Mouse (Mus musculus) MEL (cell line): ENCODE results near the gene Chd6. TPM values are rescaled to one million over a fixed set of nuclear protein-coding genes. Genes with fewer than 3 reads are reported as not detected.

Experiments used
- DNase-seq: peaks from one replicate; pipeline ENCODE4 v3.0.0; 2011; ENCODE audit warnings: low read depth, low spot score
- H3K27ac ChIP-seq: 2 replicates; pipeline ENCODE4 v1.5.1; 2012; ENCODE audit warnings: low read depth, mild to moderate bottlenecking, control low read depth, low read length, moderate library complexity; ENCODE audit not compliant: control insufficient read depth
- H3K27me3 ChIP-seq, 2 experiments: fragments of 150-350 bp in 1 of 2; sonication (generic) in 1 of 2; 2 replicates each; pipeline ENCODE4 v1.6.1; 2012; ENCODE audit warnings: low read length in 2 of 2, mild to moderate bottlenecking in 2 of 2, improper control_type of control experiment in 1 of 2, moderate library complexity in 1 of 2; ENCODE audit not compliant: insufficient read depth in 2 of 2, control insufficient read depth in 1 of 2
- H3K36me3 ChIP-seq, 2 experiments: 2 replicates each; pipeline ENCODE4 v1.6.1; 2012 to 2014; ENCODE audit warnings: low read length in 2 of 2, improper control_type of control experiment in 1 of 2, inconsistent platforms in 1 of 2, mild to moderate bottlenecking in 1 of 2; ENCODE audit not compliant: insufficient read depth in 2 of 2, control insufficient read depth in 1 of 2
- H3K4me1 ChIP-seq, 2 experiments: fragments of 150-350 bp in 1 of 2; sonication (generic) in 1 of 2; 2 replicates each; pipeline ENCODE4 v1.6.1; 2012; ENCODE audit warnings: low read length in 2 of 2, improper control_type of control experiment in 1 of 2, mild to moderate bottlenecking in 1 of 2; ENCODE audit not compliant: insufficient read depth in 2 of 2, control insufficient read depth in 1 of 2
- H3K4me3 ChIP-seq, 2 experiments: fragments of 150-350 bp in 1 of 2; sonication (generic) in 1 of 2; 2 replicates each; pipeline ENCODE4 v1.5.1; 2012; ENCODE audit warnings: low read depth in 2 of 2, low read length in 2 of 2, mild to moderate bottlenecking in 2 of 2, moderate library complexity in 2 of 2, control low read depth in 1 of 2, improper control_type of control experiment in 1 of 2; ENCODE audit not compliant: control insufficient read depth in 1 of 2, insufficient read depth in 1 of 2
- H3K79me2 ChIP-seq: 2 replicates; pipeline ENCODE4 v1.6.1; 2012; ENCODE audit warnings: mild to moderate bottlenecking, low read length, moderate library complexity; ENCODE audit not compliant: control insufficient read depth, poor library complexity, insufficient read depth
- H3K9ac ChIP-seq: 2 replicates; pipeline ENCODE4 v1.6.1; 2012; ENCODE audit warnings: low read depth, mild to moderate bottlenecking, control low read depth, low read length, moderate library complexity; ENCODE audit not compliant: control insufficient read depth, poor library complexity, severe bottlenecking
- H3K9me3 ChIP-seq: fragments of 150-350 bp; sonication (generic); replicated peaks from 2 replicates; pipeline ENCODE4 v1.6.1; 2012; ENCODE audit warnings: mild to moderate bottlenecking, low read length, improper control_type of control experiment, moderate library complexity; ENCODE audit not compliant: insufficient read depth
- CHD1 ChIP-seq: IDR thresholded peaks from 2 replicates; pipeline ENCODE4 v1.6.1; 2012; ENCODE audit warnings: low read depth, mild to moderate bottlenecking, inconsistent platforms, low read length, improper control_type of control experiment
- CTCF ChIP-seq, 3 experiments: IDR thresholded peaks in 2 of 3; conservative IDR thresholded peaks in 1 of 3; 2 replicates each; pipeline ENCODE4 v1.5.1; 2011 to 2012; ENCODE audit warnings: low read length in 3 of 3, low read depth in 2 of 3, mild to moderate bottlenecking in 2 of 3, improper control_type of control experiment in 1 of 3, inconsistent platforms in 1 of 3, mixed read lengths in 1 of 3, moderate library complexity in 1 of 3; ENCODE audit not compliant: control insufficient read depth in 1 of 3, insufficient read depth in 1 of 3, poor library complexity in 1 of 3, severe bottlenecking in 1 of 3
- E2F4 ChIP-seq: IDR thresholded peaks from 2 replicates; pipeline ENCODE4 v1.6.1; 2011; ENCODE audit warnings: low read depth, low read length, improper control_type of control experiment, borderline replicate concordance
- EP300 ChIP-seq, 2 experiments: IDR thresholded peaks; 2 replicates each; pipeline ENCODE4 v1.6.1; 2011; ENCODE audit warnings: improper control_type of control experiment in 2 of 2, low read length in 2 of 2, low read depth in 1 of 2, mild to moderate bottlenecking in 1 of 2
- GABPA ChIP-seq: IDR thresholded peaks from 2 replicates; pipeline ENCODE4 v1.6.1; 2012; ENCODE audit warnings: low read depth, mild to moderate bottlenecking, inconsistent platforms, low read length, improper control_type of control experiment, moderate library complexity
- KAT2A ChIP-seq: conservative IDR thresholded peaks from 2 replicates; pipeline ENCODE4 v1.6.1; 2012; ENCODE audit warnings: low read depth, low read length, improper control_type of control experiment, inconsistent platforms
- MAX ChIP-seq: IDR thresholded peaks from 2 replicates; pipeline ENCODE4 v1.6.1; 2011; ENCODE audit warnings: low read length, improper control_type of control experiment
- MEF2A ChIP-seq: IDR thresholded peaks from 2 replicates; pipeline ENCODE4 v1.6.1; 2014; ENCODE audit warnings: low read depth, mild to moderate bottlenecking, inconsistent platforms, low read length, improper control_type of control experiment; ENCODE audit not compliant: poor library complexity, insufficient replicate concordance, severe bottlenecking; ENCODE audit errors: extremely low read depth
- MYB ChIP-seq: IDR thresholded peaks from 2 replicates; pipeline ENCODE4 v1.6.1; 2011; ENCODE audit warnings: mild to moderate bottlenecking, low read depth, low read length, improper control_type of control experiment
- MYC ChIP-seq: IDR thresholded peaks from 2 replicates; pipeline ENCODE4 v1.6.1; 2011; ENCODE audit warnings: low read depth, mild to moderate bottlenecking, low read length, improper control_type of control experiment, moderate library complexity
- NELFE ChIP-seq: IDR thresholded peaks from 2 replicates; pipeline ENCODE4 v1.6.1; 2011; ENCODE audit warnings: low read depth, low read length, improper control_type of control experiment
- POLR2AphosphoS2 ChIP-seq: IDR thresholded peaks from 2 replicates; pipeline ENCODE4 v1.6.1; 2011; ENCODE audit warnings: low read length, improper control_type of control experiment
- RAD21 ChIP-seq: IDR thresholded peaks from 2 replicates; pipeline ENCODE4 v1.6.1; 2011; ENCODE audit warnings: mild to moderate bottlenecking, low read depth, low read length, improper control_type of control experiment
- RCOR1 ChIP-seq: IDR thresholded peaks from 2 replicates; pipeline ENCODE4 v1.6.1; 2012; ENCODE audit warnings: low read depth, mild to moderate bottlenecking, inconsistent platforms, low read length, improper control_type of control experiment
- SIN3A ChIP-seq: IDR thresholded peaks from 2 replicates; pipeline ENCODE4 v1.6.1; 2012; ENCODE audit warnings: low read length, improper control_type of control experiment, inconsistent platforms
- TAL1 ChIP-seq: IDR thresholded peaks from 2 replicates; pipeline ENCODE4 v1.6.1; 2012; ENCODE audit warnings: mild to moderate bottlenecking, inconsistent platforms, low read length, moderate library complexity, mixed read lengths
- TBP ChIP-seq: IDR thresholded peaks from 2 replicates; pipeline ENCODE4 v1.8.0; 2011; ENCODE audit warnings: low read depth, low read length, improper control_type of control experiment
- UBTF ChIP-seq: IDR thresholded peaks from 2 replicates; pipeline ENCODE4 v1.6.1; 2012; ENCODE audit warnings: low read depth, mild to moderate bottlenecking, inconsistent platforms, low read length, improper control_type of control experiment, moderate library complexity, borderline replicate concordance; ENCODE audit not compliant: insufficient read depth
- USF1 ChIP-seq: IDR thresholded peaks from 2 replicates; pipeline ENCODE4 v1.6.1; 2014; ENCODE audit warnings: low read depth, mild to moderate bottlenecking, inconsistent platforms, low read length, improper control_type of control experiment, moderate library complexity
- USF2 ChIP-seq, 2 experiments: IDR thresholded peaks; 2 replicates each; pipeline ENCODE4 v1.6.1; 2011 to 2012; ENCODE audit warnings: improper control_type of control experiment in 2 of 2, low read length in 2 of 2, borderline replicate concordance in 1 of 2, inconsistent platforms in 1 of 2, low read depth in 1 of 2, mild to moderate bottlenecking in 1 of 2; ENCODE audit not compliant: insufficient read depth in 1 of 2
- ZC3H11A ChIP-seq: IDR thresholded peaks from 2 replicates; pipeline ENCODE4 v1.6.1; 2012; ENCODE audit warnings: low read depth, mild to moderate bottlenecking, inconsistent platforms, low read length, improper control_type of control experiment
- ZNF384 ChIP-seq: IDR thresholded peaks from 2 replicates; pipeline ENCODE4 v1.6.1; 2012; ENCODE audit warnings: low read depth, mild to moderate bottlenecking, inconsistent platforms, low read length, improper control_type of control experiment
- polyA plus RNA-seq, 2 experiments: library from polyadenylated mRNA; stranded (reverse) in 1 of 2; unstranded in 1 of 2; fragments of >175 nt in 1 of 2; fragments of >200 nt in 1 of 2; gene quantifications; 2 replicates each; pipeline versions ENCODE4 v1.2.1 to v1.2.4; 2012; ENCODE audit warnings: low replicate concordance in 2 of 2, low read depth in 1 of 2; ENCODE audit not compliant: insufficient read length in 2 of 2, insufficient read depth in 1 of 2, missing spikeins in 1 of 2
- total RNA-seq: library from RNA; depleted of rRNA; stranded (reverse); fragments of 300-350 nt; gene quantifications from 2 replicates; pipeline ENCODE4 v1.2.3, GENCODE M21; 2012

The Chd6 gene
- total and polyA plus RNA-seq, 3 experiments = 9.7 to 200 (median 15.4) TPM

- H3K27me3 ChIP-seq = no peaks in the 10 kb centered on the region
- H3K4me3 ChIP-seq = no peak overlapping the region
- DNase-seq = no peak
- H3K9ac ChIP-seq = no peak overlapping the region
- no peaks in the 10 kb centered on the region for H3K79me2 ChIP-seq
- no peaks in the 10 kb centered on the region for H3K9me3 ChIP-seq
- TF ChIP-seq MAX = no peak
- TF ChIP-seq USF1 = no peak
- TF ChIP-seq POLR2AphosphoS2 = no peak
- no peak for TF ChIP-seq TBP
- TF ChIP-seq ZC3H11A = no peak
- H3K36me3 ChIP-seq = no peaks in the 10 kb centered on the region
- H3K27ac ChIP-seq = no peak overlapping the region
- H3K4me1 ChIP-seq = no peaks in the 10 kb centered on the region
Observed at GRCm38 (mm10) chr2:160931378-160931777, 177.5 kb downstream of the Chd6 start.

GRCm38 (mm10) chr2:160925203-160925602 is 183.7 kb downstream of the Chd6 start:
- no peaks in the 10 kb centered on the region for H3K9me3 ChIP-seq
- H3K4me1 ChIP-seq = no peaks in the 10 kb centered on the region
- no peaks in the 10 kb centered on the region for H3K27me3 ChIP-seq
- no peak for DNase-seq
- H3K79me2 ChIP-seq = no peaks in the 10 kb centered on the region
- H3K27ac ChIP-seq = no peak overlapping the region
- H3K4me3 ChIP-seq = no peak overlapping the region
- H3K9ac ChIP-seq = no peak overlapping the region
- TF ChIP-seq CTCF (IDR thresholded peaks at IDR 0.05 in 2 of 3, conservative IDR thresholded peaks at IDR 0.05 in 1 of 3; ENCODE audit: control insufficient read depth in 1 of 3, insufficient read depth in 1 of 3, low read depth in 2 of 3, low read length in 3 of 3, poor library complexity in 1 of 3, severe bottlenecking in 1 of 3) (no peak), MEF2A (no peak), KAT2A (no peak), NELFE (no peak), UBTF (no peak), RAD21 (no peak), MYB (no peak), RCOR1 (no peak), SIN3A (no peak), USF2 (IDR thresholded peaks at IDR 0.05; ENCODE audit: borderline replicate concordance in 1 of 2, insufficient read depth in 1 of 2, low read depth in 1 of 2, low read length in 2 of 2) (no peak), ZNF384 (no peak)
- no peaks in the 10 kb centered on the region for H3K36me3 ChIP-seq

GRCm38 (mm10) chr2:160921285-160921684 is 187.6 kb downstream of the Chd6 start:
- Histone ChIP-seq H3K4me1 (no peaks in the 10 kb centered on the region), H3K4me3 (no peak overlapping the region)
- no peak for TF ChIP-seq CHD1
- no peak for TF ChIP-seq MAX
- no peak for TF ChIP-seq MYC
- TF ChIP-seq E2F4 = no peak
- TF ChIP-seq ZC3H11A = no peak
- TF ChIP-seq TAL1 = no peak
- no peak for TF ChIP-seq MYB
- TF ChIP-seq EP300 (IDR thresholded peaks at IDR 0.05; ENCODE audit: low read depth in 1 of 2, low read length in 2 of 2) = no peak
- no peak for TF ChIP-seq GABPA
- TF ChIP-seq, all 39 proteins: peak for 0
- Histone ChIP-seq H3K27ac (no peak overlapping the region), H3K36me3 (no peaks in the 10 kb centered on the region), H3K9ac (no peak overlapping the region), H3K9me3 (no peaks in the 10 kb centered on the region), H3K27me3 (no peaks in the 10 kb centered on the region; a peak in 1 of 4 replicates), H3K79me2 (no peaks in the 10 kb centered on the region)
- DNase-seq = no peak
